8 mouse cellular contexts compared by ENCODE assay signal in the genomic region with DNA sequence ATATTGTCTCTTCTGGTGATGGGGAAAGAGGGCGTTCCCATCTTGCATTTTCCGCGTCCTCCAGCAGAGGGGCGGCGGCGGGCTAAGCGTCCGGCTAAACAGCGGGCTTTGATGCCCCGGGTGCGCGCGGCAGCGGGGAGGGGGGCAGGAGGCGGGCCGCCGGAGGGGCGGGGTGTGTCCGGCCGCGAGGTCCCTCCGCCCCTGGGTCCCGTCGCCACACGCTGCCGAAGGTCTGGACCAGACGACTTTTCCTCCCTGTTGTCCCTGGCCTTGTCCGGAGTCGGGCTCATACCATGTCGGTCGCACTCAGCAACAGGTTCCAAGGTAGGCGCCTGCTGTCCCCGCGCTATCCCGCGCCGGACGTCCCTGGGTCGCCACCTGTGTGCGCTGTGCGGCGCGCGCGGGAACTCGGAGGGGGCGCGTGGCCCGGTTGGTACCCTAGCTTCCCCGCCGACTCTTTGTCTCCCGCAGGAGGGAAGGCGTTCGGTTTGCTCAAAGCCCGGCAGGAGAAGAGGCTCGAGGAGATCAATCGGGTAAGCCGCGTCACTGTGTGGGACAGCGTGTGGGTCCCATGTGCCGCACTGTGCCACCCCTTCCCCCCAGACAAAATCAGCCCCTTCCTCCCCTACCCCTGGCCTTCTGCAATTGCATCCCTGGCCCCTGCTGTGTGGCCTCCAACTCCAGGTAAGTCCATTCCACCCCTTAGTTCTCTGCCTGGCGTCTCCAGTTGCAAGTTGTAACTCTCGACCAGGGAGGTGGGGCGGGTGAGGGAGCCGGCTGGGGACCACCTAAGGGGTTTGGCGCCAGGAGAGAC. TPM values are rescaled to one million over a fixed set of nuclear protein-coding genes. Genes with fewer than 3 reads are reported as not detected.
DNase-seq lines count a peak whose midpoint lies in the region; ATAC-seq and TF ChIP-seq lines count a peak whose summit lies in the region.

Aif1l (plus strand) TSS at position 82 of the 814 bp plus-strand sequence.

- DNase-seq in ES-CJ7 (ENCODE audit: low read depth, low spot score), result peak; percentile 51
- DNase-seq in adrenal gland, adult 8-10 months, result peak; percentile 28
- DNase-seq in forebrain, embryonic 14.5 days (ENCODE audit: low spot score), result peak; percentile 76
- peak; percentile 86 for DNase-seq in hindbrain, embryonic 10.5 days (ENCODE audit: low spot score)
- peak; percentile 97 for DNase-seq in midbrain, embryonic 11.5 days (ENCODE audit: low spot score, missing footprints)
- DNase-seq in cerebellum, adult 18-20 months, result no peak

- H3K27ac ChIP-seq in forebrain, embryonic 14.5 days (ENCODE audit: low read depth, low read length), result peak within 1 kb of the TSS; percentile 21; the same call in 1 of the 2 replicates
- peak within 1 kb of the TSS; percentile 91 for H3K27ac ChIP-seq in hindbrain, embryonic 10.5 days
- 0 out of 2 replicates have a peak within 1 kb of the TSS, but pooled peaks have one; percentile 53 for H3K27ac ChIP-seq in limb, embryonic 12.5 days
- H3K27ac ChIP-seq in midbrain, embryonic 11.5 days (ENCODE audit: low read depth, low read length), result no peak within 1 kb of the TSS
- no peak within 1 kb of the TSS for H3K27ac ChIP-seq in small intestine, adult 2 months (ENCODE audit: insufficient read depth, low read depth, low read length)

- H3K4me2 ChIP-seq in forebrain, embryonic 14.5 days (ENCODE audit: low read length), result peak within 1 kb of the TSS; percentile 88
- peak within 1 kb of the TSS; percentile 85 for H3K4me2 ChIP-seq in limb, embryonic 12.5 days
- H3K4me2 ChIP-seq in midbrain, embryonic 11.5 days, result peak within 1 kb of the TSS; percentile 97

- H3K36me3 ChIP-seq in forebrain, embryonic 14.5 days (ENCODE audit: control insufficient read depth, insufficient read depth, low read length), result peaks cover 15% of the 10 kb centered on the region
- H3K36me3 ChIP-seq in hindbrain, embryonic 10.5 days, result peaks cover 29% of the 10 kb centered on the region
- H3K36me3 ChIP-seq in limb, embryonic 12.5 days, result peaks cover 33% of the 10 kb centered on the region
- no peaks in the 10 kb centered on the region for H3K36me3 ChIP-seq in midbrain, embryonic 11.5 days (ENCODE audit: control insufficient read depth, insufficient read depth, low read length)
- no peaks in the 10 kb centered on the region for H3K36me3 ChIP-seq in small intestine, adult 2 months (ENCODE audit: control insufficient read depth, insufficient read depth, low read length)

- no peak for TF ChIP-seq CTCF in small intestine, adult 2 months (IDR thresholded peaks at IDR 0.05; ENCODE audit: extremely low read depth, insufficient read length, insufficient replicate concordance, low read depth, low read length)

- no peak for TF ChIP-seq POLR2A in small intestine, adult 2 months (IDR thresholded peaks at IDR 0.05; ENCODE audit: low read depth, low read length)

- H3K27me3 ChIP-seq in forebrain, embryonic 14.5 days (replicated peaks; ENCODE audit: control insufficient read depth, insufficient read depth, low read length), result no peaks in the 10 kb centered on the region
- H3K27me3 ChIP-seq in hindbrain, embryonic 10.5 days (ENCODE audit: insufficient read depth, poor library complexity, severe bottlenecking), result peaks cover 18% of the 10 kb centered on the region
- H3K27me3 ChIP-seq in limb, embryonic 12.5 days, result 0 out of 2 replicates have a peak, but pooled peaks cover 4% of the 10 kb centered on the region
- peaks cover 3% of the 10 kb centered on the region for H3K27me3 ChIP-seq in midbrain, embryonic 11.5 days (ENCODE audit: control insufficient read depth, insufficient read depth, low read length)
- peaks cover 20% of the 10 kb centered on the region for H3K27me3 ChIP-seq in small intestine, adult 2 months (ENCODE audit: control insufficient read depth, insufficient read depth, low read length)

- under 1% methylated on average over 66 of the region's 66 CpGs for WGBS in forebrain, embryonic 14.5 days
- WGBS in hindbrain, embryonic 10.5 days, result under 1% methylated on average over 66 of the region's 66 CpGs
- under 1% methylated on average over 65 of the region's 66 CpGs for WGBS in limb, embryonic 12.5 days
- under 1% methylated on average over 62 of the region's 66 CpGs for WGBS in midbrain, embryonic 11.5 days
- 1% methylated on average over 66 of the region's 66 CpGs for WGBS in small intestine, adult 2 months

- peak within 1 kb of the TSS; percentile 80 for H3K9ac ChIP-seq in forebrain, embryonic 14.5 days (ENCODE audit: low read length)
- peak within 1 kb of the TSS; percentile 79 for H3K9ac ChIP-seq in limb, embryonic 12.5 days (replicated peaks)
- peak within 1 kb of the TSS; percentile 82 for H3K9ac ChIP-seq in midbrain, embryonic 11.5 days (ENCODE audit: low read length)

- ATAC-seq in forebrain, embryonic 14.5 days, result peak; percentile 83
- peak; percentile 61; the same call in 1 of the 2 replicates for ATAC-seq in limb, embryonic 12.5 days (ENCODE audit: insufficient number of reproducible peaks, insufficient read depth, low FRiP score, low TSS enrichment, low read depth)
- peak; percentile 76 for ATAC-seq in midbrain, embryonic 11.5 days (ENCODE audit: low FRiP score)

- peak within 1 kb of the TSS; percentile 80 for H3K4me3 ChIP-seq in forebrain, embryonic 14.5 days (ENCODE audit: low read depth, low read length)
- H3K4me3 ChIP-seq in hindbrain, embryonic 10.5 days, result peak within 1 kb of the TSS; percentile 91
- H3K4me3 ChIP-seq in limb, embryonic 12.5 days (replicated peaks), result peak within 1 kb of the TSS; percentile 81
- H3K4me3 ChIP-seq in midbrain, embryonic 11.5 days (ENCODE audit: low read depth, low read length), result peak within 1 kb of the TSS; percentile 72
- peak within 1 kb of the TSS; percentile 59 for H3K4me3 ChIP-seq in small intestine, adult 2 months (ENCODE audit: low read depth, low read length)

- peaks cover 10% of the 10 kb centered on the region for H3K4me1 ChIP-seq in forebrain, embryonic 14.5 days (ENCODE audit: control insufficient read depth, insufficient read depth, low read length)
- H3K4me1 ChIP-seq in hindbrain, embryonic 10.5 days (replicated peaks), result peaks cover 53% of the 10 kb centered on the region
- H3K4me1 ChIP-seq in limb, embryonic 12.5 days (replicated peaks), result peaks cover 25% of the 10 kb centered on the region
- H3K4me1 ChIP-seq in midbrain, embryonic 11.5 days (ENCODE audit: control insufficient read depth, insufficient read depth, low read length), result peaks cover 11% of the 10 kb centered on the region
- peaks cover 6% of the 10 kb centered on the region; the same call in 1 of the 2 replicates for H3K4me1 ChIP-seq in small intestine, adult 2 months (ENCODE audit: control insufficient read depth, insufficient read depth, insufficient read length, low read length)

- H3K9me3 ChIP-seq in forebrain, embryonic 14.5 days (replicated peaks; ENCODE audit: control insufficient read depth, low read length), result no peaks in the 10 kb centered on the region
- no peaks in the 10 kb centered on the region for H3K9me3 ChIP-seq in hindbrain, embryonic 10.5 days
- H3K9me3 ChIP-seq in limb, embryonic 12.5 days, result no peaks in the 10 kb centered on the region
- H3K9me3 ChIP-seq in midbrain, embryonic 11.5 days (ENCODE audit: control insufficient read depth, low read length), result no peaks in the 10 kb centered on the region

RNA-seq across cellular contexts. Expression of gene Aif1l, which starts in this region (rescaled TPM):
- 10 to 100 TPM; 69.5 to 91.7 (median 75.3) TPM for total RNA-seq in adrenal gland, adult 8-10 months (2022)
- 53.4 and 66.3 TPM in 2 replicates for polyA plus RNA-seq in forebrain, embryonic 14.5 days (2014; fragmentation: Nextera tagmentation; extraction: Ambion mirVana)
- 47.3 and 71.6 TPM in 2 replicates for polyA plus RNA-seq in hindbrain, embryonic 10.5 days (2016; fragmentation: Nextera tagmentation; extraction: Ambion mirVana)
- 86.6 and 100 TPM in 2 replicates for polyA plus RNA-seq in limb, embryonic 12.5 days (2016; fragmentation: Nextera tagmentation; extraction: Ambion mirVana)
- 65.0 and 65.7 TPM in 2 replicates for polyA plus RNA-seq in midbrain, embryonic 11.5 days (2014; fragmentation: Nextera tagmentation; extraction: Ambion mirVana)
- polyA plus RNA-seq in small intestine, adult 2 months (2012; rRNA removed), result 0.47 and 0.80 TPM in 2 replicates

Comparison
In these comparisons a context has a peak if more than half of its experiments do, and no peak if none do; other contexts are left out.
1. RNA of gene Aif1l (polyA plus RNA-seq): 86.6 to 100 TPM in limb, embryonic 12.5 days, 53.4 to 66.3 TPM in forebrain, embryonic 14.5 days, 65.0 to 65.7 TPM in midbrain, embryonic 11.5 days and 47.3 to 71.6 TPM in hindbrain, embryonic 10.5 days; 0.47 to 0.80 TPM in small intestine, adult 2 months; every median in the first group is over 10 times any median in the second.
2. DNase-seq: peak in ES-CJ7 (single experiment), adrenal gland, adult 8-10 months (single experiment), forebrain, embryonic 14.5 days (single experiment), hindbrain, embryonic 10.5 days (single experiment) and midbrain, embryonic 11.5 days (single experiment); none in cerebellum, adult 18-20 months (0 of 2).
3. H3K27ac ChIP-seq: peak in forebrain, embryonic 14.5 days (single experiment), hindbrain, embryonic 10.5 days (single experiment) and limb, embryonic 12.5 days (single experiment); none in midbrain, embryonic 11.5 days (single experiment) and small intestine, adult 2 months (single experiment).
4. Peak in every context shown above with its lines, with median percentiles within 50 percentile points of each other: ATAC-seq, H3K4me2 ChIP-seq, H3K4me3 ChIP-seq and H3K9ac ChIP-seq.